Mouse (Mus musculus): ENCODE measurements around the gene Cenpa. TPM values are rescaled to one million over a fixed set of nuclear protein-coding genes. Genes with fewer than 3 reads are reported as not detected.

The Cenpa gene
- polyA plus RNA-seq, 1 experiment, result 540 TPM

DNA sequence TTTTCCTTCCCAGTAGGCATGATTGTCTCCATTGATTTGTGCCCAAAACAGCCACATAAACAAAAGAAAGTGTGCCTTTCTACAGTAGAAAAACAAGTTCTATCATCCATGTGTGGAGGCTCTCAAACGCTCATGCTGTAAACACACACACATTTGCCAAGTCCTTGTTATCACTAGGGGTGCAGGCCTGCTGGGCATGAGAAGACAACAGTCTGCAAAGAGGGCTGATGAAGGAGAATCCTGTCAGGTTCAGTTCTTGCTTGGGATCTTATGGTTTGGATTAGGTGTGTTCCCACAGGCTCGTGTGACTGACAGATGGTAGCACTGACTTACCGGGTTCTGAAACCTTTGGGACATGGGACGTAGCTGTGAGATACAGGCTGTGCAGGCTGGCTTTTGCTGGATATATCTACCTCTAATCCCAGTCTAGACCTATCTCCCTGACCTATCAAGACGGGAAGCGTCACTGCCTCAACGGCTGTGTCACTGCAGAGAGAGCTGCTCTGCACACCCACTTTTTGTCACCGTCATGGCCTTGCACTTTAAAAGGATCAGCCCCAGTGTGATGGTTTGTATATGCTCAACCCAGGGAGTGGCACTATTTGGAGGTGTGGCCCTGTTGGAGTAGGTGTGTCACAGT lies 33.9 kb downstream of the Cenpa start:
- no peak for TF ChIP-seq GATA1 (IDR thresholded peaks at IDR 0.05; ENCODE audit: low read length)

DNA sequence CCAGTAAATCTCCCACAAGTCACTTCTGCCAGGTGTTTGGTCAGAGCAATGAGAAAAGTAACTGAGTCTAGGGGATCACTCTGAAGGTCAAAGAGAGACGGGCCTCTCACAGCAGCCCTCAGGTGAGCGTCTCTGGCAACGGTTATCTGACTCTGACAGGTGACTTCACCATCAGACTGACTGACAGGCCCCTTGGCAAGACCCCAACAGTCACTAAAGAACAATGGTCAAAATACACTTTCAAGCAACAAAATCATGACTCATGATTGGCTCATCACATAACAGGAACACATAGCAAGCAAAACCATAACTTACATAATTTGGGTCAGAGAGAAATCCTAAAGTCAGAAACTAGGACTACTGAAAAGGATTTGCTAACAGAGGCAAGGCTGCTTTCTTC lies 35.3 kb downstream of the Cenpa start:
- TF ChIP-seq GATA1 (IDR thresholded peaks at IDR 0.05; ENCODE audit: low read length), result no peak

DNA sequence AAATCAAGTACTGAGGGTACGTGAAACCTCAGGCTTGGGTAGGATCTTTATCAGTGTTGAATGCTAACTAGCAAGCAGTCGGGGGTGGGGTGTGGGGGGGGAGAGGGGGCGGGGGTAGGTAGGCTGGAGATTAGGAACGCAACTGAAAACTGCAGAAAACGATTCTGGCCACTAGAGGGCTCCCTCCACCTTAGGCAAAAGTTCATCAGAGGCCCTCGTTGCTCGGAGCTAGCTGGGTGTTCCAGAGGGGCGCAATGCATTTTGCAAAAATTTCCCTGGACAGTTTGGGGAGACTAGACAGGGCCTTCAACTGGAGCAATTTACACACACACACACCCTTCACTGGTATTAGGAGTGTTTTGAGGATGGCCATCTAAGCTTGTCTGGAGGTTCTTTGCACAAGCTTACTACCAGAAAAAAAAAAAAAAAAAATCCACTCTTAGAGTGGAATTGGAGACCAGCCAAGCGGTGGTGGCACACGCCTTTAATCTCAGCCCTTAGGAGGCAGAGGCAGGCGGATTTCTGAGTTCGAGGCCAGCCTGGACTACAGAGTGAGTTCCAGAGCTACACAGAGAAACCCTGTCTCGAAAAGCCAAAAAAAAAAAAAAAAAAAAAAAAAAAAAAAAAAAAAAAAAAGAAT lies 43.3 kb downstream of the Cenpa start:
- no peak for TF ChIP-seq GATA1 (IDR thresholded peaks at IDR 0.05; ENCODE audit: low read length)

DNA sequence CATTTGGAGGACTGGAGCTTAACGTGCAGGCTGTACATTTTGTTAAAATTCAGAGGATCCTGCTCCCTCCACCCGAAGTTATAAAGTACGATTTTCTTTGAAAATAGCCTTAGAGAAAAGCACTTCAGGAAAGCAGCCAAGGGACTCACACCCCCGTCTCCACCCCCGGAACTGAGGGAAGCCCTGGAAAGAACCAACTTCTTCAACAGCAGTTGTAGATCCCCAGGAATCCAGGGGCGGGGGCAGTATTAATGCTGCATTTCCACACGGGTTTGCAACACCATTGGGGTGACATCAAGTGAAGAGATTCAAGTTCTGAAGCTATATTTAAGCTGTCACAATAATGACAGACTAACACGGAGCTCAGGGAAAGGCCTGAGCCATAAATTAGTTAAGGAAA lies 43.9 kb downstream of the Cenpa start:
- TF ChIP-seq GATA1 (IDR thresholded peaks at IDR 0.05; ENCODE audit: low read length), result no peak

DNA sequence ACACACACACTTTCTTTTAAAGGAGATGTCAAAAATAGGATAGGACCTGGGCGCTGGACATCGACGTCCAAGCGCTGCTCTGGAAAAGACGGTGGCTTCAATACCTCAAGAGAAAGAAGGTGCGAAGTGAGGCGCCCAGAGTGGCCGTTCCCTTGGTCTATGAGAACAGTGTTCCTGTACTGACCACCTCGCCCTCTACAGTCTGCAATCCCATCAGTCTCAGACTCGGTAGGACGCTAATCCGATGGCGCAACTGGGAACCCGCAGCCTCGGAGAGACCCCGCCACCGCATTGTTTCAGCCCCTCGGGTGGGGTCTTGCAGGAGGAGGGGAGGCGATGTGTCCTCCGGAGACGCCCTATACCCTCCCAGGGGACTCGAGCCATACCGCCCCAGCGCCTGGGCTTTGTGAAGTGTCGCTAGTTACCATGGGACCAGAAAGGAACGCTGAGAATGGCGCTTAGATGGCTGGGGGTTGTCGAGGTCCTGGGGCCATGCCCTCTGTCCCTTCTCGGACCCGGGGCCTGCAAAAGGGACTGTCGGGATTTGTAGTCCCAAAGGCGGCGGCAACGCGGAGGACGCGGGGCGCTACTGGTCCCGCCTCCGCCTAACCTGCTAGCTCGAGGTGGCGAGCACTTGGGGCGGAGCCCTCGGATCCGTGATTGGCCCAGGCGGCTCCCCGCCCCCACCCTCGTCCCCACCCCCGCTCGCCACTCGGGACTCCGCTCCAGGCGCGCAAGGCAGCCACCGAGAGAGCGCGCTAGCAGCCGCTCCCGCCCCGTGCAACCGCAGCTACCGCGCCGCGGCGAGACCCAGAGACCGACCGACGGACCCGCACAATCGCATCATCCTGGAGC lies 44.8 kb downstream of the Cenpa start, which contains the start of gene Dpysl5:
Gene Dpysl5, plus strand, starts transcription at position 418 of the 855 bp plus-strand sequence.
- TF ChIP-seq GATA1 (IDR thresholded peaks at IDR 0.05; ENCODE audit: low read length), result no peak

DNA sequence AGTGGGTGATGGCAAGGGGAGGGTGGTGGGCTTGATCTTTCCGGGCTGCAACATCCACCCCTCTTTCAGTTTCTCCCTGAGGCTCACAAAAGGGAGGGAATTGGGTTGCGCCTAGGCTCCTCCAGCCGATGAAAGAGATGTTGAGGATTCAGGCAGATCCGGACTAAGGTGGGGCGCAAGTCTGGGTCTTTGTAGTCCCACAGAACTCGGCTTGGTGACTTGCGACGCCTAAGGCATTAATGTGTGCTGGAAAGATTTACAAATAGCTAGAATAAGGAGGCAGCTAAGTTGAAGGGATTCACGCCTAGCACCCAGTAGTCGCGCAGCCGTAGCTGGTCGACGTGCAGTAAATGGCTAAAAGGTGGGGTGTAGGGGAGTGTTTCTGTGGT lies 45.4 kb downstream of the Cenpa start:
- no peak for TF ChIP-seq GATA1 (IDR thresholded peaks at IDR 0.05; ENCODE audit: low read length)

DNA sequence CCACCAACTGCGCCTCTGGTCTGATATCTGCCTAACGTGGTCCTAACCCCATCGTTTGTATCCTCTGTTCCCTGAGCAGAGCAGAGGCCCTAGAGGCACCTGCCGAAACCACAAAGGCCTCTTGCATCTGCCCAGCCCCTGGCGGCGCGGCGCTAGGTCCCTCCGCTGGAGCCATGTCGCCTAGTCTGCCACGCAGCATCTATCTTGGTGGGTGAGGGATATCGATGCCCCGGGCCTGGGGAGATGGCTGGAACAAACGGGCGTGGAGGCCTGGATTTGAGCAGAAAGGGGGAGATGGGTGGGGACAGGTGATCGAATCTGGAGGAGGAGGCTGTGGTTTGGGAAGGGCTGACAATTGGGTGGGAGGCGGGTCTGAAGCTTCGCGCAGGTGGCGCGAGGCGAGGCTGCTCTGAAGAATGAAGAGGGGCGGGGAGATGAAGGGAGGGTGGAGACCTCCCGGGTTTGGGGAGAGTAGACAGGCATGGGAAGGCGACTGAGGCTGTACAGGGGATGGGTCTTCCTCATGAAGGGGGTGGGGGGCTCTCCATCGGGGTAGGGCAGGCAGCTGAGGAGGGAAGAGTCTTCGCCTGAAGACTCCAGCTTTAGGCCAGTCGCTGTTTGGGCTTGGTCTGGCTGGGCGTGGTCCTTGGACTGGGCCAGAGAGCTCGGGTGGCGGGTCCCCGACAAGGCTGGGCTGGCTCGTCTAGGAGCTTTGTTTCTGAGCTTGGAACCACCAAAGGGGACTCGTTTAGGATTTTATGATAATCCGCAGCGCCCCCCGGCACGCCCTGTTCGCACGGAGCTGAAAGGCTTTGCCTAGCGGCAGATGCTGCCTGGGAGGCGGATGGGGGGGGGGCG lies 46.1 kb downstream of the Cenpa start:
- no peak for TF ChIP-seq GATA1 (IDR thresholded peaks at IDR 0.05; ENCODE audit: low read length)

DNA sequence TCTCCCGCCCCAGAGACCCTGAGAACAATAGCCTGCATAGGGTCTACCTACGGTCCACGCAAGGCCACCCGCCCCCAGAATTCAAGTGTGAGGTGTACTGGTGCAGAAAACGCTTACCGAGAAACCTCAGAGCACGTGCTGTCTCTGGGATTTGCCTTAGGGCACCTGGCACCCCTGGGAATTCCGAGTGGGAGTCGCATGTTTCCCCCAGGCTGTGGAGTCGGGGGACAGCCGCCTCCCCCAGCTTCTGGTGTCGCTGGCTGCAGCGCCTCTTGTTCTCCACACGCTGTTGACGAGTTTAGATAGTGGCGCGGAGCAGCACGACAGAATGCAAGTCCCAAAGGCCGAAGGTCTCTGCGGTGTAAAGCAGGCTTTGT lies 46.7 kb downstream of the Cenpa start:
- no peak for TF ChIP-seq GATA1 (IDR thresholded peaks at IDR 0.05; ENCODE audit: low read length)

DNA sequence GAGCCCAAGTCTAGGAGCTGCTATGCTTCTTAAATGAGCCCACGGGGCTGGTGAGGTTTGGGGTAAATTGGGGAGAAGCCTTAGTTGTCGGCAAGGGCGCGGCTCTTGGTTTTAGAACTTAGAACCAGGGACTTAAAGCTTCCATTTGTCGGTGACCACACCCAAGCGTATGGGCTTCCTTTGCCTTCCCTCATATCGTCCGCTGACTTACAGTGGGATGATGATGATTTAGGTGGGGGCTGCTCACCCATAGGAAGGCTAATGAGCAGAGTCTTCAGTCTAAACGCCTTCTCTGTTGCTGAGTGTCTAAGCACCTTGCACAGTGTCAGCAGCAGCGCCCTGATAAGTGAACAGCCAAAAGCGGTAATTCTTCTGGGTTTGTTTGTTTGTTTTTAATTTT lies 47.1 kb downstream of the Cenpa start:
- TF ChIP-seq GATA1 (IDR thresholded peaks at IDR 0.05; ENCODE audit: low read length), result no peak

DNA sequence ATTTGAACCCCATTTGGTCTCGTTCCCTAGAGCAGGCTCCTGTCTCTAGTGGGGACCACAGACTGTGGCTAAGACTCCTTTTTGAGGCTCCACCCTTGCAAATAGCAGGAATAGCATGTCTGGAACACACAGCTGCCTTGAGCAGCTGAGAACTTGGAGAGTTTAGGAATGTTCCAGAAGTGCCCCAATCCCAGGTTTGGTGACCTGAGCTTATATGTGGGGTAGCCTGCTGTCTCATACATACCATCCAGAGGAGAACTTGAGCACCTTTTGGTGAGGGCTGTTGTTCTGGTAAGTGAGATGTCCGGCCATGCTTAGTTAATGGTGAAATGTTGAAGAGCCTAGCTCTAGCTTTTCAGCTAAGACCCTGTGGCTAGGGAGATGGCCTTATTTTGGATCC lies 49.7 kb downstream of the Cenpa start:
- TF ChIP-seq GATA1 (IDR thresholded peaks at IDR 0.05; ENCODE audit: low read length), result no peak

DNA sequence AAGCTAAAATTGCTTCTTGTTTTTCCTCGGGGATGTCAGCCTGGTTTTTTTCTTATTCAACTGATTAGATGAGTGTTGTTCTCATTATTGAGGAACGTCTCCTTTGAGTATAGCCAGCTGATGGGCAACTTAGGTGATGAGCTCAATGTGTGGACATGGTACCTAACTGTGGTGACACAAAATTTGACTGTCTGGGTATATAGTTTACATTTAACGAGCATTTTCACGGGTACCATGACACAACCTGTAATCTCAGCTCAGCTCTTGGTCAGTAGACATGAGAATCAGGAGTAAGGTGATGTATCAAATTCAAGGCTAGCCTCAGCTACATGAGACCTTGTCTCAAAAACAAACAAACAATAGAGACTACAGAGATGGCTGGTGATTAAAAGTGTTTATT lies 50.9 kb downstream of the Cenpa start:
- no peak for TF ChIP-seq GATA1 (IDR thresholded peaks at IDR 0.05; ENCODE audit: low read length)

DNA sequence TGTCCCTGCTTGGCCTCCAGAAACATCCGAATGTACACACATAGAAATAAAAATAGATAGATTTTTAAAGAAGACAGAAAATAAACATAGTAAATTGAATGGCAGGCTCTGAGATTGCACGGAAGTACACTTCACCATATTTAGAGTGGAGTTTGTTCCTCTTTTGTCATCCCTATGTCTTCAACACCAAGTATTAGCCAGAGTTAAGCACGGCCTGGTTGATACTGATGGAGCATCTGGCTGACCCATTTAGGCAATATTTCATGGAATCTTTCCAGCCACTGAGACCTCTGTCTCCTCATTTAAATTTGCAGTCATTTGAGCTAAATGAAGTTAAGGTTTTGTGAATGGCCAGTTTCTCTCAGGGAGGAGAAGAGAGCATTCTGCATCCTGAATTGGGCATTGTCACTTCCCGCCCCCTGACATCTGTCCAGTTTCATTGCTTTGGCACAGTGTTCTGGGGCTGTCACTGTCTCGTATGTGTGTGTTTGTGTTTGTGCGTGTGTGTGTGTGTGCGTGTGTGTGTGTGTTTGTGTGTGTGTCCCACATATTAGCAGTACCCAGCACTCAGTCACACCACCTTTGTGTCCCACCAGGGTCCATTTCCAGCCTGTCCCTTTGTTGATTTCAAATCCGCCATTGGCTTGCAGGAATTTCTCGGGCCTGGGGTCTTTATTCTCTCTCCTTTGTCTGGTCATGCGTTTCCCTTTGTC lies 51.6 kb downstream of the Cenpa start:
- no peak for TF ChIP-seq GATA1 (IDR thresholded peaks at IDR 0.05; ENCODE audit: low read length)

DNA sequence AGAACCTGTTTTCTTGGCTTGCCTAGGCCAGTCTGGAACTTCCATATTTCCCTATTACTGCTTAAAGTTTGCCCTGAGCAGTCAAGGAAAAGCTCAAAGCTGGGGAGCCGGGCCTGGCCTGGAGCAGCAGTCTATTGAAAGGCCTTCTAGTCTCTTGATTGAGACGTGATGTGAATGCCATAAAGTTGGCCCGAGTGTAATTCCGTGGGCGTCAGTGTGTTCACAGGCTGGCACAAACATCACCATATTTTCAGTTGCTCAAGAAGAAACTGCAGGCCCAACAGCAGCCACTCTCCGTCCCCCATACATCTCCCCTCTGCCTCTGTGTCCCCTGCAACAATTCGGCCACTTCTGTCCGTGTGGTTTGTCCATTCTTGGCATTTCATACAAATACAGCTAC lies 55.4 kb downstream of the Cenpa start:
- TF ChIP-seq GATA1 (IDR thresholded peaks at IDR 0.05; ENCODE audit: low read length), result no peak

Other genes starting within 250 kb of the Cenpa start
- 0.12 TPM in 1 of 2 replicates, not detected in the other for gene Otof, start 204.8 kb upstream of the Cenpa start, polyA plus RNA-seq (2012)
- not detected in 2 replicates for gene 1700001C02Rik, start 200.7 kb upstream of the Cenpa start, polyA plus RNA-seq (2012)
- gene Cib4, start 120.9 kb upstream of the Cenpa start, polyA plus RNA-seq (2012), result not detected in 2 replicates
- gene Kcnk3, start 78.6 kb upstream of the Cenpa start, polyA plus RNA-seq (2012), result not detected in 2 replicates
- gene Slc35f6, start 18.8 kb upstream of the Cenpa start, polyA plus RNA-seq (2012), result 10.7 and 16.1 TPM in 2 replicates
- not detected in 2 replicates for gene Dpysl5, start 44.8 kb downstream of the Cenpa start, polyA plus RNA-seq (2012)
- not detected in 2 replicates for gene Mapre3, start 147.9 kb downstream of the Cenpa start, polyA plus RNA-seq (2012)
- 28.5 and 36.1 TPM in 2 replicates for gene Tmem214, start 201.2 kb downstream of the Cenpa start, polyA plus RNA-seq (2012)
- gene Agbl5, start 221.9 kb downstream of the Cenpa start, polyA plus RNA-seq (2012), result 34.9 and 40.4 TPM in 2 replicates
- gene Ost4, start 241.0 kb downstream of the Cenpa start, polyA plus RNA-seq (2012), result 72.2 and 79.8 TPM in 2 replicates
- 1.3 and 1.7 TPM in 2 replicates for gene Emilin1, start 246.6 kb downstream of the Cenpa start, polyA plus RNA-seq (2012)

Measured in G1E-ER4 (cell line).